Mouse (Mus musculus) adrenal gland, postnatal 10 days (tissue): ENCODE measurements around the gene Ifitm10. TPM values are rescaled to one million over a fixed set of nuclear protein-coding genes. Genes with fewer than 3 reads are reported as not detected.

Experiments
- total RNA-seq, 2 experiments: library from RNA; stranded (reverse); gene quantifications; 2 replicates each; pipeline ENCODE4 v1.2.3; 2021

The Ifitm10 gene
- total RNA-seq, 2 experiments from 2014 or later: 3.5 to 3.6 TPM

Other genes with a start within 250 kb of the Ifitm10 start
- not detected for gene Gm39115, start 237.7 kb downstream of the Ifitm10 start, total RNA-seq
- gene Gm45337, start 229.1 kb downstream of the Ifitm10 start, total RNA-seq: not detected
- not detected for gene Gm29735, start 216.6 kb downstream of the Ifitm10 start, total RNA-seq
- gene Gm4553, start 208.0 kb downstream of the Ifitm10 start, total RNA-seq: not detected
- gene Krtap5-2, start 197.7 kb downstream of the Ifitm10 start, total RNA-seq: not detected
- not detected for gene Gm10153, start 183.4 kb downstream of the Ifitm10 start, total RNA-seq
- not detected for gene Krtap5-3, start 172.4 kb downstream of the Ifitm10 start, total RNA-seq
- gene Gm7579, start 161.9 kb downstream of the Ifitm10 start, total RNA-seq: not detected
- not detected for gene Krtap5-5, start 143.8 kb downstream of the Ifitm10 start, total RNA-seq
- gene Gm40460, start 132.7 kb downstream of the Ifitm10 start, total RNA-seq: not detected
- gene Gm2431, start 115.4 kb downstream of the Ifitm10 start, total RNA-seq: not detected
- gene Gm4559, start 99.4 kb downstream of the Ifitm10 start, total RNA-seq: not detected
- not detected for gene Krtap5-1, start 76.6 kb downstream of the Ifitm10 start, total RNA-seq
- not detected for gene Krtap5-4, start 70.2 kb downstream of the Ifitm10 start, total RNA-seq
- gene Gm49369, start 8.9 kb upstream of the Ifitm10 start, total RNA-seq: 1 to 10 TPM in 1 of 2 experiments, under 1 TPM in 1; 0.73 to 3.7 TPM
- 100 to 1,000 TPM; 603 to 610 TPM for gene Ctsd, start 14.3 kb upstream of the Ifitm10 start, total RNA-seq
- gene Syt8, start 61.1 kb upstream of the Ifitm10 start, total RNA-seq: not detected
- gene Tnni2, start 68.1 kb upstream of the Ifitm10 start, total RNA-seq: 100 to 1,000 TPM; 196 to 793 TPM
- gene Lsp1, start 87.1 kb upstream of the Ifitm10 start, total RNA-seq: 10 to 100 TPM; 26.7 to 39.3 TPM
- 1,000 to 10,000 TPM in 1 of 2 experiments, 100 to 1,000 TPM in 1; 272 to 1,179 TPM for gene Tnnt3, start 125.1 kb upstream of the Ifitm10 start, total RNA-seq
- gene Mrpl23, start 158.9 kb upstream of the Ifitm10 start, total RNA-seq: 10 to 100 TPM in 1 of 2 experiments, 1 to 10 TPM in 1; 5.1 to 15.8 TPM